Mouse (Mus musculus): ENCODE measurements at regions not wholly inside any gene's neighbourhood (a gene's known extent, or its start where the extent isn't known, plus 50 kb on each side); places are given as distances from the start of the nearest gene placed in this dataset.

DNA sequence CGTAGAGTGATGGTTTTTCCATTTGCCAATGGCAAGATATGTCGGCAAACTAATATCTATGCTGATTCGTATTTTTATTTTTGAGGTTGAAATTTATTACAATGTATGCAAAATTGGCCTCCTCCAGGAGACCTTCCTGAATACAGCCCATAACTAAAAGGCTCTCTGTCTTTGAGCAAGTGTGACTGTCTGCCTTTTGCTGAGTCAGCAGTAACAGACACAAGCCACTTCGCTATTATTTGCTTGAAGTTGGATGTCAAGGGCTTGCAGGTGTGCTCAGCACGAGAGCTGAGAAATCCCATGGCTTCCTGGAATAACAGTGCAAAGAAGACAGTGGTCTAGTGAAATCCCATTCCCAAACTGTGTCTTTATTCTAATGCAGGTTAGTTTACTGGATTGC is 56.9 kb downstream of the Dmrt2 start:
- 90% methylated on average over 5 of the region's 5 CpGs for WGBS
- Histone ChIP-seq H3K4me3 (no peak overlapping the region), H3K9me3 (replicated peaks) (no peaks in the 10 kb centered on the region), H3K27ac (no peak overlapping the region), H3K36me3 (no peaks in the 10 kb centered on the region), H3K27me3 (ENCODE audit: low read depth, poor library complexity, severe bottlenecking) (no peaks in the 10 kb centered on the region), H3K4me1 (peaks cover 19% of the 10 kb centered on the region)
- no peak for DNase-seq (ENCODE audit: low spot score)

DNA sequence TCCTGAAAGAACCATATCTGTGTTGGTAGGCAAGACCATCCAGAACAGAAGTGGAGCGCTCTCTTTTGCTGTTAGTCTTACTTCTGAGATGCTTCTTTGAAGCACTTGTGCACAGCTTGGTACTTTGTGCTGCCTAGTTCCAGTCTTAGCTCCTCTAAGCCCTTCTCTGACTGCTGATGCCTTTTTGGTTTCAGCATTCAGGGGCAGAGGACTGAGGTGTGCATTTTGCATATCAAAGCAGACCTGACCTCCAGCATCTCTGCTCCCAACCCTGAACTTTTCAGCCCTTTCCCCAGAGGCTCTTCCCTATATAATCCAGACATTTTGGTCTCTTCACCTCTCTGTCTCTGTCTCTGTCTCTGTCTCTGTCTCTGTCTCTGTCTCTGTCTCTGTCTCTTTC is 57.4 kb downstream of the Dmrt2 start:
- Histone ChIP-seq H3K4me1 (peaks cover 19% of the 10 kb centered on the region), H3K36me3 (no peaks in the 10 kb centered on the region), H3K27me3 (ENCODE audit: low read depth, poor library complexity, severe bottlenecking) (no peaks in the 10 kb centered on the region), H3K4me3 (no peak overlapping the region), H3K9me3 (replicated peaks) (no peaks in the 10 kb centered on the region), H3K27ac (no peak overlapping the region)
- WGBS: 100% methylated on average over 1 of the region's 1 CpGs
- DNase-seq (ENCODE audit: low spot score): no peak

DNA sequence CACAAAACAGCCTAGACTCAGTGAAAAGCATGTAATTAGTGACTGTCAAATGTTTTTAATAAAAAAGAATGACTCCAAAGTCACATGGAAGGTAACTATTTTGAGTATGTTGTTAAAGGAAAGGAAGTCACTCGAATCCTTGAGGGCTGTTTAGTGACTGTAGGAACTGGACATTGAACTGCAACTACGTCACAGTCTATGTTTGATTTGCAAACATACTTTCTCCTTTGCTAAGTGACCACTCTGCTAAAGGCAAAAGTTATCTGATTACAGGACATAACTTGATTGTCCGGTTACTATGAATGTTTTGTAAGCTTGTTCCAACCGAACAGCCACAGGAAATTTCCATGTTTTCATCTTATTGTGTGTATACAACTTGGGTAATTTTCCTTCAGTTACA is 106.2 kb downstream of the Dmrt2 start:
- H3K27me3 ChIP-seq (ENCODE audit: low read depth, poor library complexity, severe bottlenecking): peaks cover 35% of the 10 kb centered on the region
- H3K4me3 ChIP-seq: no peak overlapping the region
- no peak overlapping the region for H3K27ac ChIP-seq
- 91% methylated on average over 4 of the region's 4 CpGs for WGBS
- H3K4me1 ChIP-seq: peaks cover 24% of the 10 kb centered on the region
- DNase-seq (ENCODE audit: low spot score): no peak
- no peaks in the 10 kb centered on the region for H3K36me3 ChIP-seq
- no peaks in the 10 kb centered on the region for H3K9me3 ChIP-seq (replicated peaks)

- WGBS: 30% methylated on average over 7 of the region's 7 CpGs
- H3K9me3 ChIP-seq (replicated peaks): no peaks in the 10 kb centered on the region
- H3K4me3 ChIP-seq: no peak overlapping the region
- no peak for DNase-seq (ENCODE audit: low spot score)
- H3K27me3 ChIP-seq (ENCODE audit: low read depth, poor library complexity, severe bottlenecking): peaks cover 42% of the 10 kb centered on the region
- H3K27ac ChIP-seq: no peak overlapping the region
- no peaks in the 10 kb centered on the region for H3K36me3 ChIP-seq
- peaks cover 24% of the 10 kb centered on the region for H3K4me1 ChIP-seq
Observed at GRCm38 (mm10) chr19:25779356-25779755, 107.1 kb downstream of the Dmrt2 start.

DNA sequence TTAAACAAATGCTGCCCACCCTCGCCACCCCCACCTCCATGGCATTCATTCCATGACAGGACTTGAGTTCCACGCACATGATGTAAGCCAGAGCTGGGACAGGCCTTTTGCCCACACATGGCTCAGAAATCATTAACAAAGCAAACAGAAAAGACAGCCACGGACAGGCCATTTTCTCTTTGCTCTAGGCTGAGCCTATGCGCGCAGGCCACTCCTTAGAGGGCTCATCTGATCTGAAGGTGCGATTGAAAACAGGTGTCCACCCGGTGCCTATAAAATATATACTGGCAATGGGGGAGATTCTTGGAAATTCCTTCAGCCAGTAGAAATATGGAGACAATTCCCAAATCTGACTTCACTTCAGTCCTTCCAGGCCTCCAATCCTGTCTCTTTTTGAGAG is 109.1 kb downstream of the Dmrt2 start:
- no peaks in the 10 kb centered on the region for H3K36me3 ChIP-seq
- no peak overlapping the region for H3K4me3 ChIP-seq
- 62% methylated on average over 7 of the region's 7 CpGs for WGBS
- no peak for DNase-seq (ENCODE audit: low spot score)
- H3K27ac ChIP-seq: no peak overlapping the region
- H3K4me1 ChIP-seq: peaks cover 27% of the 10 kb centered on the region
- H3K9me3 ChIP-seq (replicated peaks): no peaks in the 10 kb centered on the region
- peaks cover 45% of the 10 kb centered on the region for H3K27me3 ChIP-seq (ENCODE audit: low read depth, poor library complexity, severe bottlenecking)

DNA sequence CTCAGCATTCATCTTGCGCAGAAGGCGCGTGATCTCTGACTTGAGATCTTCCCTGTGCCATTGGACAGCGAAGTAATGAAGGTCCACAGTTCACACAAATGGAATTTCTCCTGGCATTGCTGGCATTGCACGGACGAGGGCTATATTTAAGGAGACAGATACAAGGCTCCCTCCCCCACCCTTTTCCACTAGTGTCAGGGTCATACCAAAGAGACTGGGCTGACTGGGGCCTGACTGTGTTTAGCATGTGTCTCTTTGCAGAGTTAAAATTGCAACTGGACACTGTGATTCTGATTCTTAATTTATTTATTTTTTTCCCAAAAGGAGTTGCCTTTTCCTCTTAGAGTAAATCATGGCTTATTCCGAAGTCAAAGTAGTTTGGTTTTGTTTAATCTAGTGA is 130.5 kb downstream of the Dmrt2 start:
- Histone ChIP-seq H3K4me1 (peaks cover 5% of the 10 kb centered on the region), H3K27me3 (ENCODE audit: low read depth, poor library complexity, severe bottlenecking) (peaks cover 47% of the 10 kb centered on the region), H3K4me3 (no peak overlapping the region), H3K27ac (no peak overlapping the region), H3K9me3 (replicated peaks) (no peaks in the 10 kb centered on the region), H3K36me3 (no peaks in the 10 kb centered on the region)
- no peak for DNase-seq (ENCODE audit: low spot score)
- 90% methylated on average over 7 of the region's 7 CpGs for WGBS

DNA sequence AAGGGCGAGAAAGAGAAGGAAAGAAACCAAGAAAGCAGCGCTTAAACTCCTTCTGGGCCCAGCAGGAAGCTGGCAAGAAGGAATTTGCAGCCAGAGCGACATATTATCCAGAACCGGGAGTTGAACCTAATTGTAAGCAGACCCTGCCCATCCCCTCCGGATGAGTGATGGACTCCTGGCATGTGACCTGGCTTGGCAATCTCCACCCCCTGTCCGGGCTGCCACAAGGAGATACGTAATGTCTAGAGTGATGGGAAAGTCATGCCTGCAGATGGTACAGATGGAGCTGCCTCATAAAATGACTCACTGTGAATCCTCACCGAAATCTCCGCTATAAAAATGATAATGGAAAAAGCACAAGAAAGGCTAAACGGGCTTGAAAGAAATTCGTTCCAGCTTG is 133.1 kb downstream of the Dmrt2 start:
- 43% methylated on average over 11 of the region's 11 CpGs for WGBS
- Histone ChIP-seq H3K36me3 (no peaks in the 10 kb centered on the region), H3K9me3 (replicated peaks) (no peaks in the 10 kb centered on the region), H3K4me1 (peaks cover 5% of the 10 kb centered on the region), H3K27ac (no peak overlapping the region), H3K4me3 (no peak overlapping the region), H3K27me3 (ENCODE audit: low read depth, poor library complexity, severe bottlenecking) (peaks cover 30% of the 10 kb centered on the region)
- DNase-seq (ENCODE audit: low spot score): peak; percentile 43

DNA sequence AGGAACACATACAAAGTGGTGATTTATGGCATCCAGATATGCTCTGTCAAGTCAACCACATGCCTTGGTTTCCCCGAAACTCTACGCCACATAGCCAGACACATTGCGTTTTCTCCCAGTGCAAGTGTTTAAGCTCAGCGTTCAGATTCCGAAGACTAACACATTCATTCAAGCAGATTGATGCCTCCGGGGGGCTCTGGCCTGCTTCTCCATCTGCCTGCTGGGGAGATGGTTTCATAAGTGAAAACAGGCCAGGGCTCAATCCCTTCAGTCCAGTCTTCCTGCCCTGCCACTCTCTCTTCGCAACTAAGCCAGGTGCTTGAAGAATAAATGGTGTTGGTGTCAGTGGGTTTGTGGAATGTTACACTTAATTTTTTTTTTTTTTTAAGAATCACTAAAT is 141.4 kb downstream of the Dmrt2 start:
- 72% methylated on average over 7 of the region's 7 CpGs for WGBS
- H3K27me3 ChIP-seq (ENCODE audit: low read depth, poor library complexity, severe bottlenecking): peaks cover 22% of the 10 kb centered on the region
- no peaks in the 10 kb centered on the region for H3K36me3 ChIP-seq
- no peak for DNase-seq (ENCODE audit: low spot score)
- peaks cover 5% of the 10 kb centered on the region for H3K4me1 ChIP-seq
- H3K27ac ChIP-seq: no peak overlapping the region
- H3K9me3 ChIP-seq (replicated peaks): no peaks in the 10 kb centered on the region
- H3K4me3 ChIP-seq: no peak overlapping the region

DNA sequence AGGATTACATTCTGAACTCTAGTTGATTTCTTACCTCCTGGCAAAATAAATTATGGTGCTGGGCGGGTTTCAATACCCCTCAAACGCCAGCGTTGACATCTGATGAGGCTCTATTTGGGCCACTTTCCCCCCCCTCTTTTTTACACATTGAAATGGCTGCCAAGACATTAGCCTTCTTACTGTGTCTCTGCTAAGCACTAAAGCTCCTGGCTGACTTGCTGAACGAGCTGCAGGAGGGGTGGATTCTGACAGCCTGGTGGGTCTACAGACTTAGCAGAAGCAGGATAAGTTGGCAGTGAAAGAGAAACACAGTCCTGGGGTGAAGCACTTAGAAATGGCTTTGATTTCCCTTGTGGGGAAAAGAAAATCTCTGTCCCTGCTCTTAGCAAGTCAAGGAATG is 172.9 kb downstream of the Dmrt2 start:
- H3K27me3 ChIP-seq (ENCODE audit: low read depth, poor library complexity, severe bottlenecking): no peaks in the 10 kb centered on the region
- DNase-seq (ENCODE audit: low spot score): no peak
- no peaks in the 10 kb centered on the region for H3K9me3 ChIP-seq (replicated peaks)
- H3K4me1 ChIP-seq: peaks cover 3% of the 10 kb centered on the region; the same call in 1 of the 2 replicates
- 72% methylated on average over 4 of the region's 4 CpGs for WGBS
- no peak overlapping the region for H3K4me3 ChIP-seq
- H3K36me3 ChIP-seq: no peaks in the 10 kb centered on the region
- H3K27ac ChIP-seq: no peak overlapping the region

- Histone ChIP-seq H3K27ac (no peak overlapping the region), H3K9me3 (replicated peaks) (no peaks in the 10 kb centered on the region), H3K4me1 (peaks cover 11% of the 10 kb centered on the region; the same call in 1 of the 2 replicates), H3K4me3 (no peak overlapping the region), H3K36me3 (no peaks in the 10 kb centered on the region), H3K27me3 (ENCODE audit: low read depth, poor library complexity, severe bottlenecking) (no peaks in the 10 kb centered on the region)
- DNase-seq (ENCODE audit: low spot score): no peak
- 68% methylated on average over 4 of the region's 4 CpGs for WGBS
Observed at GRCm38 (mm10) chr19:25856344-25856743, 184.1 kb downstream of the Dmrt2 start.

DNA sequence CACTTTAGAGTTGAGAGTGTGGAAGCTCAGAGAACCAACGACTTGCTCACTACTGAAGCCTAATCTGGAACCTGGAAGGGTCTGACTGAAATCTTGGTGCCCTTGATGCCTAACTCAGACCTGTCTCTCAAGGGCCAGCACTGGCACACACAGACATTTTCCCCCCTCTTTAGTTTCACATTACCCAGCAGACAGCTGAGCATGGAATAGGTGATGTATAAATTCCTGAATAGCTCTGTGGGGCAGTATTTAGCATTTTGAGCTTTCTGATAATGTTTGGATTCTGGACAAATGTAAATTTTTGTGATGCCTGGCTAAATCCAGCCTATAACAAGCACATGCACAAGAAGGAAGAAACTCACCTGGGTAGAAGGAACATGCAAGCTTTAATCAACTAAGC is 191.1 kb downstream of the Dmrt2 start:
- 65% methylated on average over 1 of the region's 1 CpGs for WGBS
- H3K27ac ChIP-seq: no peak overlapping the region
- no peaks in the 10 kb centered on the region for H3K27me3 ChIP-seq (ENCODE audit: low read depth, poor library complexity, severe bottlenecking)
- no peaks in the 10 kb centered on the region; the same call in 1 of the 2 replicates for H3K4me1 ChIP-seq
- H3K36me3 ChIP-seq: no peaks in the 10 kb centered on the region
- no peak overlapping the region for H3K4me3 ChIP-seq
- no peak for DNase-seq (ENCODE audit: low spot score)
- H3K9me3 ChIP-seq (replicated peaks): no peaks in the 10 kb centered on the region

DNA sequence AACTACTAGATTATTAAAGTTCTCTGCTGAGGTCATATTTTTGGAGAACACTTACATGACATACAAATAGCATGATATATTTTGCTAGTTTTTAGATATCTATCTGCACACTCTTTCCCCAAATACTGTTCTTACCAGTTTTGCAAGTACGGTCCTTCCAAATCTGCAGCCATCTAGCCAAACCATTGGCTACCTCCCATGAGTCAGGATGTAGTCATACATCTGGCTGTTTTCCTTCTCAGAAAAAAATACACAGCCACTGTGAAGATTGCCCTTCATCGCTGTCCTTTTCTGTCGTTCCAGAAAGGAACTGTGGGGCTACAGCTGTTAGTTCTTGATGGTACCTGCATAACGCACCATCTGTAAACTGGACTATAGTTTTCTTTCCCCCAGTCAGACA is 234.5 kb downstream of the Dmrt2 start:
- WGBS: 91% methylated on average over 4 of the region's 4 CpGs
- H3K36me3 ChIP-seq: no peaks in the 10 kb centered on the region

DNA sequence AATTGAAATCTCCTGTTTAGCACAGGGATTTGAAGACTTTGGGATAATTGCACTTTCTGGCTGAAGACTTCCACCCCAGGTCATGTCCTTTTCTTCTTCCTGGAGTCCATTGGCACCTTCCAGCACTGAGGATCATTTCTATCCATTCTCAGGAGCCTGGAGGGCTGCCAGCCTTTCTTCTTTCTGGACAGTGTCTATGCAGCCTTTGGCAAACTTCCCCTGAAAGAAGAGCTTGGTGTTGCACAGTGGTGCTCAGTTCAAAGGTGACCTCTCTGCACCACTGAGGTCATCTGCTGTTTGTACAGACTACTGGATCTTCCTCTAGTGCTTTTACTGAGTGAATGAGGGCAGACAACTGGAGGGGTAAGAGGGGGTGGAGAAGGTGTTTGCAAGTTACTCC is 249.8 kb downstream of the Dmrt2 start:
- Histone ChIP-seq H3K27me3 (ENCODE audit: low read depth, poor library complexity, severe bottlenecking) (no peaks in the 10 kb centered on the region), H3K27ac (no peak overlapping the region), H3K4me1 (peaks cover 34% of the 10 kb centered on the region), H3K9me3 (replicated peaks) (no peaks in the 10 kb centered on the region), H3K36me3 (no peaks in the 10 kb centered on the region), H3K4me3 (no peak overlapping the region)
- no peak for DNase-seq (ENCODE audit: low spot score)

More for the DNA sequence above, 234.5 kb downstream of the Dmrt2 start:
- no peak overlapping the region for H3K27ac ChIP-seq
- no peaks in the 10 kb centered on the region for H3K9me3 ChIP-seq (replicated peaks)
- no peaks in the 10 kb centered on the region for H3K4me1 ChIP-seq
- DNase-seq (ENCODE audit: low spot score): no peak
- H3K27me3 ChIP-seq (ENCODE audit: low read depth, poor library complexity, severe bottlenecking): no peaks in the 10 kb centered on the region
- H3K4me3 ChIP-seq: no peak overlapping the region

DNA sequence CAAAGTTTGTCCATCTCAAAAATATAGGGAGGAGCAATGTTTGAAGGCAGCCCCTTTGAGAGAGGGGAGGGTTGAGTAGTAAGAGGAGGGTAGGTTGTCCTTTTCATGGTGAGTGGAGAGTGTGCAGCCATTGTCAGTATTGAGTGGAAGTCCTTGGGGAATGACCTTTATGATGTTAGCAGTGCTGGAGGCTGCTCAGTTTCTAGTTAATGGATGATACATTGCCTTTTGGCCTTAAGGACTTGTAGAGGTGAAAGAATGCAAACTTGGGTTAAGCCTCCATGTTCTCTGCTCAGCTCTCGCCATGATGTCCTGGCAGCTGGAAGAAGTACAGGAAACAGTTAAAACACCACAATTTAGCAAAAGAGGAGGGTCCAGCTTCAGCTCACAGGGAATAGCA is 250.6 kb downstream of the Dmrt2 start:
- Histone ChIP-seq H3K9me3 (replicated peaks) (no peaks in the 10 kb centered on the region), H3K36me3 (no peaks in the 10 kb centered on the region), H3K4me3 (no peak overlapping the region), H3K27ac (no peak overlapping the region), H3K4me1 (peaks cover 41% of the 10 kb centered on the region), H3K27me3 (ENCODE audit: low read depth, poor library complexity, severe bottlenecking) (no peaks in the 10 kb centered on the region)
- DNase-seq (ENCODE audit: low spot score): no peak
- WGBS: 71% methylated on average over 1 of the region's 1 CpGs

All from limb, embryonic 10.5 days (tissue).